Mouse (Mus musculus) thymus, adult 2 months (tissue): ENCODE data around the gene Myl12a. TPM values are rescaled to one million over a fixed set of nuclear protein-coding genes. Genes with fewer than 3 reads are reported as not detected.
"Not testable (repeated sequence)": the region's sequence is repeated elsewhere in the genome, so short reads cannot be mapped to it uniquely, and the experiment has no call there.

Source experiments
- DNase-seq: peaks from one replicate; pipeline ENCODE4 v3.0.0; 2021
- H3K27ac ChIP-seq: fragments of 200-500 bp; 2 replicates; pipeline ENCODE4 v1.5.1; 2012; ENCODE audit warnings: low read length, control low read depth; ENCODE audit not compliant: control insufficient read depth, insufficient read depth
- H3K27me3 ChIP-seq: fragments of 200-500 bp; 2 replicates; pipeline ENCODE4 v1.6.1; 2012; ENCODE audit warnings: mild to moderate bottlenecking, low read length, moderate library complexity, mixed read lengths; ENCODE audit not compliant: control insufficient read depth, insufficient read depth
- H3K36me3 ChIP-seq: fragments of 200-500 bp; 2 replicates; pipeline ENCODE4 v1.6.1; 2012; ENCODE audit warnings: mild to moderate bottlenecking, low read length, moderate library complexity; ENCODE audit not compliant: control insufficient read depth, insufficient read depth
- H3K4me1 ChIP-seq: fragments of 200-500 bp; replicated peaks from 2 replicates; pipeline ENCODE4 v1.6.1; 2012; ENCODE audit warnings: low read length; ENCODE audit not compliant: control insufficient read depth, insufficient read depth
- H3K4me3 ChIP-seq: fragments of 200-500 bp; 2 replicates; pipeline ENCODE4 v1.5.1; 2012; ENCODE audit warnings: mild to moderate bottlenecking, low read length, control low read depth, moderate library complexity; ENCODE audit not compliant: control insufficient read depth, insufficient read depth
- CTCF ChIP-seq: fragments of 200-500 bp; IDR thresholded peaks from 2 replicates; pipeline ENCODE4 v1.5.1; 2012; ENCODE audit warnings: mild to moderate bottlenecking, control low read depth, low read length, moderate library complexity, borderline replicate concordance; ENCODE audit not compliant: control insufficient read depth, poor library complexity, insufficient read depth; ENCODE audit errors: extremely low read depth
- POLR2A ChIP-seq: fragments of 200-500 bp; IDR thresholded peaks from 2 replicates; pipeline ENCODE4 v1.6.1; 2012; ENCODE audit warnings: mild to moderate bottlenecking, low read length, control low read depth, moderate library complexity; ENCODE audit not compliant: control insufficient read depth, poor library complexity, insufficient read depth; ENCODE audit errors: extremely low read depth
- WGBS: fragments of 180-500 bp; shearing (Covaris S2); methylation state at CpG from one replicate; pipeline ENCODE4 v1.1.7; 2018; 5-methylcytosine and 5-hydroxymethylcytosine counted together
- polyA plus RNA-seq: library from polyadenylated mRNA; depleted of rRNA; stranded (reverse); fragments of >200 nt; gene quantifications from 2 replicates; pipeline ENCODE4 v1.2.3, GENCODE M21; 2012

Gene Myl12a
- polyA plus RNA-seq, 1 experiment = 144 TPM

DNA sequence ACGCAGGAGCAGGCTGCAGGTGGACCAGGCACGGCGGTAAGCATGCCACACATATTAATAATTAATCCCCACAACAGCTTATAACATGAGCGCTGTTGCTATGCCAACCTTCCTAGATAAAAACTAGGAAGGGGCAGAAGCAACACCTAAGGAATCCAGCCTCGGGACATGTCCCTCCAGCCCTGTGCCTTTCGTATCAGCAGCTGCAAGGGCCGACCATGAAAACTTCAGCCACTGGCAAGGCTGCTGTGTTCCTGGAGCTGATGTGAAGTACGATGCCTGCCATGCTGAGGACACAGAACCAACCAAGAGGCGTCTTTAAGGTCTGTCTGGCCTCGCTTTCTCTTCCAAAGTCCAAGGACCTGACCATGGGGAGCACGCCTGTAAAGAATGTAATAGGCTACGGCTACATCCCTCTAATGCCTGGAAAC, 14.3 kb downstream of the Myl12a start:
- no peak overlapping the region for H3K4me3 ChIP-seq
- 95% methylated on average over 12 of the region's 12 CpGs for WGBS
- no peak overlapping the region for H3K27ac ChIP-seq
- H3K36me3 ChIP-seq = peaks cover 5% of the 10 kb centered on the region
- DNase-seq = no peak
- no peaks in the 10 kb centered on the region for H3K27me3 ChIP-seq
- peaks cover 39% of the 10 kb centered on the region for H3K4me1 ChIP-seq
- TF ChIP-seq POLR2A (no peak), CTCF (no peak)

- no peaks in the 10 kb centered on the region for H3K27me3 ChIP-seq
- no peak overlapping the region; the same call in 1 of the 2 replicates for H3K27ac ChIP-seq
- no peaks in the 10 kb centered on the region for H3K36me3 ChIP-seq
- 49% methylated on average over 15 of the region's 15 CpGs for WGBS
- H3K4me3 ChIP-seq = no peak overlapping the region
- no peak for DNase-seq
- TF ChIP-seq CTCF (no peak), POLR2A (no peak)
- peaks cover 39% of the 10 kb centered on the region for H3K4me1 ChIP-seq
These were observed 15.6 kb downstream of the Myl12a start for GRCm38 (mm10) chr17:70986831-70987660.

GRCm38 (mm10) chr17:70986355-70986740, 16.3 kb downstream of the Myl12a start:
- 35% methylated on average over 6 of the region's 6 CpGs for WGBS
- peak overlapping the region; percentile 31; the same call in 1 of the 2 replicates for H3K27ac ChIP-seq

GRCm38 (mm10) chr17:70985501-70986354, 16.9 kb downstream of the Myl12a start:
- H3K27ac ChIP-seq = no peak overlapping the region
- no peak overlapping the region for H3K4me3 ChIP-seq
- no peak for DNase-seq
- no peak for TF ChIP-seq POLR2A
- no peak for TF ChIP-seq CTCF
- no peaks in the 10 kb centered on the region for H3K27me3 ChIP-seq
- WGBS = 56% methylated on average over 15 of the region's 15 CpGs
- H3K4me1 ChIP-seq = peaks cover 34% of the 10 kb centered on the region
- no peaks in the 10 kb centered on the region for H3K36me3 ChIP-seq

More at GRCm38 (mm10) chr17:70986355-70986740, 16.3 kb downstream of the Myl12a start:
- H3K36me3 ChIP-seq = no peaks in the 10 kb centered on the region
- TF ChIP-seq CTCF (no peak), POLR2A (no peak)
- no peak overlapping the region for H3K4me3 ChIP-seq
- no peak for DNase-seq
- H3K4me1 ChIP-seq = peaks cover 39% of the 10 kb centered on the region
- no peaks in the 10 kb centered on the region for H3K27me3 ChIP-seq

- Histone ChIP-seq H3K36me3 (peaks cover 9% of the 10 kb centered on the region; the same call in 1 of the 2 replicates), H3K27me3 (no peaks in the 10 kb centered on the region), H3K4me3 (no peak overlapping the region), H3K27ac (no peak overlapping the region), H3K4me1 (peaks cover 3% of the 10 kb centered on the region)
- no peak for DNase-seq
- no peak for TF ChIP-seq POLR2A
- TF ChIP-seq CTCF = no peak
- 85% methylated on average over 20 of the region's 20 CpGs for WGBS
These were observed 23.1 kb downstream of the Myl12a start for GRCm38 (mm10) chr17:70979345-70980223.

DNA sequence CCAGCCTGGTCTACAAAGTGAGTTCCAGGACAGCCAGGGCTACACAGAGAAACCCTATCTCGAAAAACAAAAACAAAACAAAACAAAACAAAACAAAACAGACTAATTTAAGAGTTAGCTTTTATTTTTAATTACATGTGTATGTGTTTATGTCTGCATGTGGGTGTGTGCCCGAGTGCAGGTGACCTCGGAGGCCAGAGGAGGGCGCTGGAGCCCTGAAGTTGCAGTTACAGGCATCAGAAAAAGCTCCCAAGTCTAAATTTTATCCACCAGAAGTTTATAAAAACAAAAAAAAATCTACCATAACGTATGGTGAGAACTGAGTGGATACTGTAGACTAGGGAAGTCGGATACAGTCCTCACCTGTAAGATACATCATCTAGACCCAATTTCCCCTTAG, 24.9 kb downstream of the Myl12a start:
- no peak for TF ChIP-seq POLR2A
- no peak for TF ChIP-seq CTCF

GRCm38 (mm10) chr17:70974065-70974464, 28.6 kb downstream of the Myl12a start:
- not testable (repeated sequence) for H3K27ac ChIP-seq, H3K4me3 ChIP-seq, H3K27me3 ChIP-seq, H3K36me3 ChIP-seq
- 22% methylated on average over 14 of the region's 14 CpGs for WGBS
- DNase-seq = peak; percentile 44
- H3K4me1 ChIP-seq = peaks cover 14% of the 10 kb centered on the region

More for the DNA sequence above, 24.9 kb downstream of the Myl12a start:
- Histone ChIP-seq H3K36me3 (peaks cover 9% of the 10 kb centered on the region; the same call in 1 of the 2 replicates), H3K27me3 (no peaks in the 10 kb centered on the region), H3K4me3 (no peak overlapping the region), H3K27ac (no peak overlapping the region), H3K4me1 (peaks cover 14% of the 10 kb centered on the region)
- no peak for DNase-seq
- WGBS = 96% methylated on average over 6 of the region's 6 CpGs
